Mouse (Mus musculus): ENCODE data around the gene Vmn2r8. TPM values are rescaled to one million over a fixed set of nuclear protein-coding genes. Genes with fewer than 3 reads are reported as not detected.

Vmn2r8 gene
- polyA plus RNA-seq, 1 experiment from 2014 or later, result not detected

DNA sequence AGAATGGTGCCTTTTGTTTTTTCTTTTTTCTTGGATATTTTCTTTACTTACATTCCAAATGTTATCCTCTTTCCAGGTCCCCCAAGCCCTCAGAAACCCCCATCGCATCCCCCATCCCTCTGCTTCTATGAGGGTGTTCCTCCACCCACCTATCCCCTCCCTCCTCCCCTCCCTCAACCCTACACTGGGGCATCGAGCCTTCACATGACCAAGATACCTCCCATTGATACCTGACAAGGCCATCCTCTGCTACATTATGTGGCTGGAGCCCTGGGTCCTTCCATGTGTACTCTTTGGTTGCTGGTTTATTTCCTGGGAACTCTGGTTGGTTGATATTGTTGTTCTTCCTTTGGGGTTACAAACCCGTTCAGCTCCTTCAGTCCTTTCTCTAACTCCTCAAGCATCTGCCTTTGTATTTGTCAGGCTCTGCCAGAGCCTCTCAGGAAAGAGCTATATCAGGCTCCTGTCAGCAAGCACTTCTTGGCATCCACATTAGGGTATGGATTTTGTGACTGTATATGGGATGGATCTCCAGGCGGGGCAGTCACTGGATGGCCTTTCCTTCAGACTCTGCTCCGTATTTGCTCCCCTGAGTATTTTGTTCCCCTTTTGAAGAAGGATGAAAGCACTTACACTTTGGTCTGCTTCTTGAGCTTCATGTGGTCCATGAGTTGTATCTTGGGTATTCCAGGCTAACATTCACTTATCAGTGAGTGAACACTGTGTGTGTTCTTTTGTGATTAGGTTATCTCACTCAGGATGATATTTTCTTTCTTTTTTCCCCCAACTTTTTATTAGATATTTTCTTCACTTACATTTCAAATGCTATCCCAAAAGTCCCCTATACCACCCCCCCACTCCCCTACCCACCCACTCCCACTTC, 58.1 kb downstream of the Vmn2r8 start:
- WGBS, result 85% methylated on average over 5 of the region's 5 CpGs
- Histone ChIP-seq H3K4me2 (replicated peaks) (no peak overlapping the region), H3K27ac (no peak overlapping the region), H3K36me3 (no peaks in the 10 kb centered on the region), H3K27me3 (no peaks in the 10 kb centered on the region), H3K9me3 (no peaks in the 10 kb centered on the region), H3K4me3 (replicated peaks) (no peak overlapping the region), H3K9ac (replicated peaks) (no peak overlapping the region), H3K4me1 (replicated peaks) (no peaks in the 10 kb centered on the region)
- no peak for ATAC-seq

GRCm38 (mm10) chr5:108744629-108745028, 64.0 kb downstream of the Vmn2r8 start:
- H3K4me2 ChIP-seq (replicated peaks), result no peak overlapping the region
- WGBS, result 85% methylated on average over 3 of the region's 3 CpGs
- no peaks in the 10 kb centered on the region for H3K36me3 ChIP-seq
- no peak overlapping the region for H3K9ac ChIP-seq (replicated peaks)
- H3K4me3 ChIP-seq (replicated peaks), result no peak overlapping the region
- no peaks in the 10 kb centered on the region for H3K4me1 ChIP-seq (replicated peaks)
- no peaks in the 10 kb centered on the region for H3K27me3 ChIP-seq
- no peaks in the 10 kb centered on the region for H3K9me3 ChIP-seq
- H3K27ac ChIP-seq, result no peak overlapping the region
- ATAC-seq, result no peak

DNA sequence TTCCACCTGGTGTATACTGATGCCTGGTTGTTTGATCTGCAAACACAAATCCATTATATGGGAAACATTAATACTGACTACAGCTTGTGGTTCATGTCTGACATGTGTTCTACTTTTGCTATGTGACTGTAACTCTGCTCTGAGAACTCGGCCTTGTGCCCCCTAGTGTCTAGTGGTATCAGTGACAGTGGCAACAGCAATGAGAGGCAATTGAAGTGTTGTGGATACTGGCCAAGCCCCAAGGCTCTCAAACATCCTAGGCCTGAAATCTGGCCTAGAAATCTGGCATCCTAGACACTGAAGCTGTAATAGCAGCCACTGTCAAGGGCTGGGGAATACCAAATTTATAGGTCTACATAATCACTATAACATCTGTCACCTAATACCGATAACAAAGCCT, 64.8 kb downstream of the Vmn2r8 start:
- WGBS, result 71% methylated on average over 2 of the region's 2 CpGs
- no peaks in the 10 kb centered on the region for H3K36me3 ChIP-seq
- no peaks in the 10 kb centered on the region for H3K9me3 ChIP-seq
- no peaks in the 10 kb centered on the region for H3K27me3 ChIP-seq
- H3K4me2 ChIP-seq (replicated peaks), result no peak overlapping the region
- H3K4me1 ChIP-seq (replicated peaks), result no peaks in the 10 kb centered on the region
- H3K9ac ChIP-seq (replicated peaks), result no peak overlapping the region
- no peak for ATAC-seq
- no peak overlapping the region for H3K4me3 ChIP-seq (replicated peaks)
- H3K27ac ChIP-seq, result no peak overlapping the region

DNA sequence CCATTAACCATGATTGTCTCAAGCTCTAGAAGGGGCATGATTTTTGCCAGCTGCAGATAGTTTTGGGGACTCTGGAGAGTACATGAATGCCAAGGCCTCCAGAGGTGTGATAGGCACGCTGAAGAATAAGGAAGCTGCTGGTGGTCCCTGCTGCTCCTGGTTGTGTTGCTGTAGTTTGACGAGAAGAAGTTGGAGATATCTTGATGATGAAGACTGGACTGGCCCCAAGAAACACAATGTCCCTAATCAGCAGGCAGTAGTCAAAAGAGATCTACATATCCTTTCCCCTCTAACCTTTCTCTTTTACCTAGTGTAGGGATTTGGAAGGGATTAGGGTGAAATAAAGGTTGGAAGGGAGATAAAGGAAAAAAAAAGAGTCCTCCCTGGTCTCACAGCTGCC, 66.1 kb downstream of the Vmn2r8 start:
- WGBS, result 72% methylated on average over 2 of the region's 2 CpGs
- Histone ChIP-seq H3K27ac (no peak overlapping the region), H3K9ac (replicated peaks) (no peak overlapping the region), H3K9me3 (no peaks in the 10 kb centered on the region), H3K27me3 (no peaks in the 10 kb centered on the region), H3K4me3 (replicated peaks) (no peak overlapping the region), H3K4me2 (replicated peaks) (no peak overlapping the region), H3K36me3 (no peaks in the 10 kb centered on the region), H3K4me1 (replicated peaks) (no peaks in the 10 kb centered on the region)
- ATAC-seq, result no peak

DNA sequence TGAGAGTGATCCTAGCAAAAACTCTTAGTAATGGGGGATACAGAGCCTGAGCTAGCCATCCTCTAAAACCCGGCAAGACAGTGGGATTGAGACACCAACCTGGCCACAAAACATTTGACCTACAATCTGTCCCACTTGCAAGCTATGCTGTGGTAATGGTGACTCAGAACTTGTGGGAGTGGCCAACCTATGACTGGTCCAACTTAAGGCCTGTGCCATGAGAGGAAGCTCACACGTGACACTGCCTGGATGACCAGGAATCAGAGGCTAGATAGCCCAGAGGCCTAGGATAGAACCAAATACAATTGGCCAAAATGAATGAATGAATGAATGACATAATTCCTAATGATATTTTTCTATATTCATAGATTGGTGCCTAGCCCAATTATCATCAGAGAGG, 66.8 kb downstream of the Vmn2r8 start:
- H3K27ac ChIP-seq, result no peak overlapping the region
- no peaks in the 10 kb centered on the region for H3K9me3 ChIP-seq
- no peaks in the 10 kb centered on the region for H3K27me3 ChIP-seq
- no peak for ATAC-seq
- H3K4me2 ChIP-seq (replicated peaks), result no peak overlapping the region
- H3K36me3 ChIP-seq, result no peaks in the 10 kb centered on the region
- H3K4me3 ChIP-seq (replicated peaks), result no peak overlapping the region
- 83% methylated on average over 2 of the region's 2 CpGs for WGBS
- no peak overlapping the region for H3K9ac ChIP-seq (replicated peaks)
- H3K4me1 ChIP-seq (replicated peaks), result no peaks in the 10 kb centered on the region

Other genes starting within 250 kb of the Vmn2r8 start
- gene Gak, start 179.1 kb downstream of the Vmn2r8 start, polyA plus RNA-seq (2015; fragmentation: Nextera tagmentation; extraction: Ambion mirVana), result 50.3 and 51.7 TPM in 2 replicates
- gene Tmem175, start 179.1 kb downstream of the Vmn2r8 start, polyA plus RNA-seq (2015; fragmentation: Nextera tagmentation; extraction: Ambion mirVana), result 23.7 and 23.8 TPM in 2 replicates
- gene Idua, start 148.5 kb downstream of the Vmn2r8 start, polyA plus RNA-seq (2015; fragmentation: Nextera tagmentation; extraction: Ambion mirVana), result 10.6 and 10.7 TPM in 2 replicates
- 23.7 and 26.6 TPM in 2 replicates for gene Dgkq, start 139.2 kb downstream of the Vmn2r8 start, polyA plus RNA-seq (2015; fragmentation: Nextera tagmentation; extraction: Ambion mirVana)
- gene Slc26a1, start 133.3 kb downstream of the Vmn2r8 start, polyA plus RNA-seq (2015; fragmentation: Nextera tagmentation; extraction: Ambion mirVana), result 1.7 and 2.6 TPM in 2 replicates
- gene Fgfrl1, start 116.5 kb downstream of the Vmn2r8 start, polyA plus RNA-seq (2015; fragmentation: Nextera tagmentation; extraction: Ambion mirVana), result 4.0 and 5.3 TPM in 2 replicates
- not detected in 2 replicates for gene Rnf212, start 33.9 kb downstream of the Vmn2r8 start, polyA plus RNA-seq (2015; fragmentation: Nextera tagmentation; extraction: Ambion mirVana)
- gene Tmed11, start 13.5 kb downstream of the Vmn2r8 start, polyA plus RNA-seq (2015; fragmentation: Nextera tagmentation; extraction: Ambion mirVana), result not detected in 2 replicates
- not detected in 2 replicates for gene Vmn2r9, start 43.8 kb upstream of the Vmn2r8 start, polyA plus RNA-seq (2015; fragmentation: Nextera tagmentation; extraction: Ambion mirVana)
- not detected in 2 replicates for gene Vmn2r10, start 197.7 kb upstream of the Vmn2r8 start, polyA plus RNA-seq (2015; fragmentation: Nextera tagmentation; extraction: Ambion mirVana)